Comparison of ENCODE assay signal across 23 mouse cellular contexts in genomic region chr2:17917238-17917946, GRCm38 (mm10).
DNase-seq lines count a peak whose midpoint lies in the region; ATAC-seq and TF ChIP-seq lines count a peak whose summit lies in the region.
"Had no signal": no experiment of that assay in that cellular context is flagged by ENCODE, and none has a peak within 500 bp of the region (broad histone marks: within the 10 kb centered on the region; RNA-seq: fewer than 3 reads in every experiment).

No protein-coding gene starts in this region.

- no peak for ATAC-seq in forebrain, embryonic 12.5 days (ENCODE audit: low FRiP score)
- ATAC-seq in forebrain, embryonic 11.5 days (replicated peaks; ENCODE audit: low FRiP score): no peak
- ATAC-seq in heart, embryonic 16.5 days (replicated peaks; ENCODE audit: extremely low read depth, insufficient read depth, low FRiP score): 0 out of 2 replicates have a peak, but pooled peaks have one; percentile 14
- ATAC-seq in midbrain, embryonic 12.5 days (ENCODE audit: low FRiP score, low read depth): peak; percentile 44; the same call in 1 of the 2 replicates
- ATAC-seq in midbrain, embryonic 15.5 days (replicated peaks): no peak
- ATAC-seq in embryonic facial prominence, embryonic 14.5 days (ENCODE audit: low read depth): no peak
- ATAC-seq: forebrain, embryonic 13.5 days; lung, postnatal 0 days had no signal

- intact Hi-C loops in left cerebral cortex, adult 2 months (cut with DNase I): no loop called here

- H3K27ac ChIP-seq in forebrain, embryonic 12.5 days: no peak overlapping the region
- no peak overlapping the region for H3K27ac ChIP-seq in forebrain, embryonic 11.5 days (ENCODE audit: low read depth, low read length)
- no peak overlapping the region for H3K27ac ChIP-seq in heart, embryonic 16.5 days (ENCODE audit: low read length)
- H3K27ac ChIP-seq in midbrain, embryonic 12.5 days (replicated peaks): no peak overlapping the region
- H3K27ac ChIP-seq in midbrain, embryonic 15.5 days: no peak overlapping the region
- H3K27ac ChIP-seq in embryonic facial prominence, embryonic 14.5 days (replicated peaks; ENCODE audit: low read depth, low read length): no peak overlapping the region
- H3K27ac ChIP-seq in left cerebral cortex, adult 2 months: no peak overlapping the region
- H3K27ac ChIP-seq: embryonic facial prominence, embryonic 12.5 days; forebrain, embryonic 13.5 days; hindbrain, embryonic 15.5 days; limb, embryonic 13.5 days; liver, embryonic 14.5 days had no signal

- no peaks in the 10 kb centered on the region for H3K36me3 ChIP-seq in forebrain, embryonic 12.5 days (replicated peaks)
- no peaks in the 10 kb centered on the region for H3K36me3 ChIP-seq in forebrain, embryonic 11.5 days (ENCODE audit: control insufficient read depth, insufficient read depth, low read length)
- no peaks in the 10 kb centered on the region for H3K36me3 ChIP-seq in heart, embryonic 16.5 days (ENCODE audit: control insufficient read depth, insufficient read depth)
- no peaks in the 10 kb centered on the region for H3K36me3 ChIP-seq in midbrain, embryonic 12.5 days
- H3K36me3 ChIP-seq in midbrain, embryonic 15.5 days (replicated peaks): no peaks in the 10 kb centered on the region
- no peaks in the 10 kb centered on the region for H3K36me3 ChIP-seq in embryonic facial prominence, embryonic 14.5 days (ENCODE audit: control insufficient read depth, insufficient read depth, low read length)
- H3K36me3 ChIP-seq: embryonic facial prominence, embryonic 12.5 days; hindbrain, embryonic 15.5 days; limb, embryonic 13.5 days had no signal

- no peak overlapping the region for H3K4me2 ChIP-seq in forebrain, embryonic 12.5 days
- no peak overlapping the region for H3K4me2 ChIP-seq in forebrain, embryonic 11.5 days (ENCODE audit: low read depth, low read length, severe bottlenecking)
- peak overlapping the region; percentile 41; the same call in 1 of the 2 replicates for H3K4me2 ChIP-seq in heart, embryonic 16.5 days (ENCODE audit: low read depth, low read length)
- H3K4me2 ChIP-seq in midbrain, embryonic 12.5 days (replicated peaks): no peak overlapping the region
- H3K4me2 ChIP-seq in midbrain, embryonic 15.5 days: no peak overlapping the region
- peak overlapping the region; percentile 33 for H3K4me2 ChIP-seq in embryonic facial prominence, embryonic 14.5 days (ENCODE audit: low read depth, low read length)
- H3K4me2 ChIP-seq: embryonic facial prominence, embryonic 12.5 days; forebrain, embryonic 13.5 days; hindbrain, embryonic 15.5 days; limb, embryonic 13.5 days had no signal

- H3K4me3 ChIP-seq in forebrain, embryonic 12.5 days (replicated peaks): no peak overlapping the region
- H3K4me3 ChIP-seq in forebrain, embryonic 11.5 days (ENCODE audit: low read depth, low read length): no peak overlapping the region
- H3K4me3 ChIP-seq in heart, embryonic 16.5 days (ENCODE audit: low read length): no peak overlapping the region
- H3K4me3 ChIP-seq in midbrain, embryonic 12.5 days: no peak overlapping the region
- no peak overlapping the region for H3K4me3 ChIP-seq in midbrain, embryonic 15.5 days
- no peak overlapping the region for H3K4me3 ChIP-seq in embryonic facial prominence, embryonic 14.5 days (ENCODE audit: low read depth, low read length)
- no peak overlapping the region for H3K4me3 ChIP-seq in left cerebral cortex, adult 2 months
- H3K4me3 ChIP-seq: embryonic facial prominence, embryonic 12.5 days; forebrain, embryonic 13.5 days; hindbrain, embryonic 15.5 days; limb, embryonic 13.5 days; myocyte had no signal

- 0 out of 2 replicates have a peak overlapping the region, but pooled peaks have one; percentile 5 for H3K9ac ChIP-seq in forebrain, embryonic 12.5 days
- H3K9ac ChIP-seq in forebrain, embryonic 11.5 days (ENCODE audit: low read length): no peak overlapping the region
- no peak overlapping the region for H3K9ac ChIP-seq in heart, embryonic 16.5 days (ENCODE audit: low read length)
- H3K9ac ChIP-seq in midbrain, embryonic 12.5 days (replicated peaks): no peak overlapping the region
- no peak overlapping the region for H3K9ac ChIP-seq in midbrain, embryonic 15.5 days
- H3K9ac ChIP-seq in embryonic facial prominence, embryonic 14.5 days (ENCODE audit: low read depth, low read length): no peak overlapping the region
- H3K9ac ChIP-seq: embryonic facial prominence, embryonic 12.5 days; forebrain, embryonic 13.5 days; hindbrain, embryonic 15.5 days; limb, embryonic 13.5 days; liver, embryonic 14.5 days had no signal

- H3K9me3 ChIP-seq in forebrain, embryonic 12.5 days: no peaks in the 10 kb centered on the region
- no peaks in the 10 kb centered on the region for H3K9me3 ChIP-seq in forebrain, embryonic 11.5 days (ENCODE audit: control insufficient read depth, low read length)
- no peaks in the 10 kb centered on the region for H3K9me3 ChIP-seq in heart, embryonic 16.5 days (replicated peaks; ENCODE audit: control insufficient read depth, low read length)
- H3K9me3 ChIP-seq in midbrain, embryonic 12.5 days: no peaks in the 10 kb centered on the region
- no peaks in the 10 kb centered on the region for H3K9me3 ChIP-seq in midbrain, embryonic 15.5 days
- H3K9me3 ChIP-seq in embryonic facial prominence, embryonic 14.5 days (ENCODE audit: control insufficient read depth, low read length): no peaks in the 10 kb centered on the region
- H3K9me3 ChIP-seq: embryonic facial prominence, embryonic 12.5 days; forebrain, embryonic 13.5 days; hindbrain, embryonic 15.5 days; limb, embryonic 13.5 days had no signal

- no peaks in the 10 kb centered on the region for H3K27me3 ChIP-seq in forebrain, embryonic 12.5 days
- H3K27me3 ChIP-seq in forebrain, embryonic 11.5 days (ENCODE audit: control insufficient read depth, insufficient read depth, low read length): no peaks in the 10 kb centered on the region
- no peaks in the 10 kb centered on the region for H3K27me3 ChIP-seq in heart, embryonic 16.5 days (ENCODE audit: control insufficient read depth, insufficient read depth, low read length)
- no peaks in the 10 kb centered on the region for H3K27me3 ChIP-seq in midbrain, embryonic 12.5 days
- H3K27me3 ChIP-seq in midbrain, embryonic 15.5 days (replicated peaks): no peaks in the 10 kb centered on the region
- H3K27me3 ChIP-seq in embryonic facial prominence, embryonic 14.5 days (replicated peaks; ENCODE audit: control insufficient read depth, insufficient read depth, low read length): no peaks in the 10 kb centered on the region
- H3K27me3 ChIP-seq: embryonic facial prominence, embryonic 12.5 days; forebrain, embryonic 13.5 days; hindbrain, embryonic 15.5 days; limb, embryonic 13.5 days had no signal

- WGBS in forebrain, embryonic 12.5 days: 28% methylated on average over 8 of the region's 8 CpGs
- WGBS in forebrain, embryonic 11.5 days: 30% methylated on average over 8 of the region's 8 CpGs
- 15% methylated on average over 8 of the region's 8 CpGs for WGBS in heart, embryonic 16.5 days
- 28% methylated on average over 8 of the region's 8 CpGs for WGBS in midbrain, embryonic 12.5 days
- WGBS in midbrain, embryonic 15.5 days: 26% methylated on average over 8 of the region's 8 CpGs
- WGBS in embryonic facial prominence, embryonic 14.5 days: 20% methylated on average over 8 of the region's 8 CpGs

- peaks cover 5% of the 10 kb centered on the region; the same call in 1 of the 2 replicates for H3K4me1 ChIP-seq in forebrain, embryonic 12.5 days
- no peaks in the 10 kb centered on the region for H3K4me1 ChIP-seq in forebrain, embryonic 11.5 days (replicated peaks; ENCODE audit: control insufficient read depth, insufficient read depth, low read length)
- no peaks in the 10 kb centered on the region for H3K4me1 ChIP-seq in heart, embryonic 16.5 days (ENCODE audit: control insufficient read depth, insufficient read depth, low read length)
- H3K4me1 ChIP-seq in midbrain, embryonic 12.5 days: peaks cover 5% of the 10 kb centered on the region; the same call in 1 of the 2 replicates
- H3K4me1 ChIP-seq in midbrain, embryonic 15.5 days: no peaks in the 10 kb centered on the region
- peaks cover 4% of the 10 kb centered on the region; the same call in 1 of the 2 replicates for H3K4me1 ChIP-seq in embryonic facial prominence, embryonic 14.5 days (ENCODE audit: control insufficient read depth, insufficient read depth, low read length)
- H3K4me1 ChIP-seq: hindbrain, embryonic 15.5 days had no signal

- TF ChIP-seq CTCF in left cerebral cortex, adult 2 months (IDR thresholded peaks at IDR 0.05): no peak

- no peak for DNase-seq in forebrain, embryonic 11.5 days (ENCODE audit: low spot score)
- no peak for DNase-seq in heart, adult 9 months (ENCODE audit: low spot score in 2 of 2)
- DNase-seq in embryonic facial prominence, embryonic 14.5 days (ENCODE audit: low spot score): peak; percentile 54
- no peak for DNase-seq in left cerebral cortex, adult 2 months (ENCODE audit: extremely low spot score in 1 of 2, low spot score in 2 of 2)
- DNase-seq: adrenal gland, postnatal 36 days; cerebellum, adult 2 months; gastrocnemius, postnatal 36 days; kidney, adult 11 months; kidney, postnatal 36 days; layer of hippocampus, adult 9-11 months; right cerebral cortex, adult 18-20 months; thymus, postnatal 4 days had no signal

Comparison
In these comparisons a context has a peak if more than half of its experiments do, and no peak if none do; other contexts are left out.
1. ATAC-seq: peak in heart, embryonic 16.5 days (single experiment) and midbrain, embryonic 12.5 days (single experiment); none in forebrain, embryonic 12.5 days (single experiment), forebrain, embryonic 11.5 days (single experiment), midbrain, embryonic 15.5 days (single experiment) and embryonic facial prominence, embryonic 14.5 days (single experiment).
2. H3K4me2 ChIP-seq: peak in heart, embryonic 16.5 days (single experiment) and embryonic facial prominence, embryonic 14.5 days (single experiment); none in forebrain, embryonic 12.5 days (single experiment), forebrain, embryonic 11.5 days (single experiment), midbrain, embryonic 12.5 days (single experiment) and midbrain, embryonic 15.5 days (single experiment).